Mouse (Mus musculus) heart, adult 2 months (tissue): ENCODE measurements around the gene Neurog1.

Experiments used
- CTCF ChIP-seq: fragments of 200-600 bp; IDR thresholded peaks from 2 replicates; pipeline ENCODE4 v1.8.1; 2022; ENCODE audit warnings: antibody characterized with exemption, mild to moderate bottlenecking, moderate library complexity
- EP300 ChIP-seq: fragments of 200-500 bp; IDR thresholded peaks from 2 replicates; pipeline ENCODE4 v1.6.1; 2011; ENCODE audit warnings: low read depth, low read length, control low read depth; ENCODE audit not compliant: insufficient read depth
- POLR2A ChIP-seq: fragments of 200-500 bp; IDR thresholded peaks from 2 replicates; pipeline ENCODE4 v1.6.1; 2011; ENCODE audit warnings: mild to moderate bottlenecking, low read depth, low read length, control low read depth; ENCODE audit not compliant: insufficient read depth

DNA sequence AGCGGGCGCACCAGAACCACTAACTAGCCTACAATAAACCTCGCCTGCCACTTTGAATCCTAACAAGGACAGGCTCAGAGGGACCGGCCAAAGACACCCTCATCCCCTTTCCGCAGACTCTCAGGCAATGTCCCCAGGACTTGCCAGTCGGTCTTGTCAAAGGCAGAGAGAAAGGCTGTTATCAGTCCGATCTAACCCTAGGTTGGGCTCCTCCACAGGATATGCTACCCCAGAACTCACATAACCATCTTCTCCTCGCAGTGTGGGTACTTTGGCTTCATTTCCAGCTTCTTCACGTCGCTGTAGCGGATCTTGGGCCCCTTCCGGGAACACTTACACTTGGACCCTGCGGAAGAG, 43.6 kb upstream of the Neurog1 start:
- TF ChIP-seq CTCF (no peak), EP300 (no peak), POLR2A (no peak)
